11 mouse cellular contexts compared by ENCODE assay signal in the genomic region with DNA sequence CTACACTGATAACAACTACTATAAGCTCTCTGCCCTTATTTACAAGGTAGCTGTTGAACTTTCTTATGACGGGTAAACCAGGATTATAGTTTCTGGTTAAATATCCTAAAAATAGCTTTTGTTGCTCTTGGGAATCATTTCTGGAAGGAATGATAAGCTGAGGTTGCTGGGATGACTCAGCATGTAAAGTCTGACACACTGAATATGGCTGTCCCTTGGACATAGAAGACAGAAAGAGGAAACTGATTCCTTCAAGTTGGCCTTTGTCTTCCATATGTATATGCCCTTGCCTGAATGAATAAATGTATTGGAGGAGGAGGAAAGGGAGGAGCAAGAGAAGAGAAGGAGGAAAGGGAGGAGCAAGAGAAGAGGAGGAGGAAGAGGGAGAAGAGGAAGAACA.
"Had no signal": no experiment of that assay in that cellular context is flagged by ENCODE, and none has a peak within 500 bp of the region (broad histone marks: within the 10 kb centered on the region; RNA-seq: fewer than 3 reads in every experiment).

No protein-coding gene starts in this region.

- H3K9ac ChIP-seq: limb, embryonic 13.5 days; liver, embryonic 14.5 days; midbrain, embryonic 13.5 days; neural tube, embryonic 15.5 days had no signal

- H3K36me3 ChIP-seq: limb, embryonic 13.5 days; midbrain, embryonic 13.5 days; neural tube, embryonic 15.5 days had no signal

- H3K4me1 ChIP-seq: midbrain, embryonic 13.5 days; neural tube, embryonic 15.5 days had no signal

- H3K27me3 ChIP-seq: limb, embryonic 13.5 days; midbrain, embryonic 13.5 days; neural tube, embryonic 15.5 days had no signal

- ATAC-seq: midbrain, embryonic 13.5 days had no signal

- H3K4me3 ChIP-seq: limb, embryonic 13.5 days; midbrain, embryonic 13.5 days; neural tube, embryonic 15.5 days had no signal

- H3K9me3 ChIP-seq: limb, embryonic 13.5 days; midbrain, embryonic 13.5 days; neural tube, embryonic 15.5 days had no signal

- DNase-seq: kidney, postnatal 25 days; layer of hippocampus, adult 9-11 months; left cerebral cortex, postnatal 4 days; lung, adult 18-20 months; right cerebral cortex, adult 18-20 months; thymus, adult 2 months; thymus, postnatal 36 days had no signal

- H3K27ac ChIP-seq: limb, embryonic 13.5 days; liver, embryonic 14.5 days; midbrain, embryonic 13.5 days; neural tube, embryonic 15.5 days had no signal

- H3K4me2 ChIP-seq: limb, embryonic 13.5 days; midbrain, embryonic 13.5 days; neural tube, embryonic 15.5 days had no signal
